Mouse (Mus musculus) c-Kit-positive CD71-negative TER-119-negative erythroid progenitor cells, embryonic 14.5 days (primary cell): ENCODE measurements around the gene Pde3a.

Experiments used
- DNase-seq: peaks from one replicate; pipeline ENCODE4 v3.0.0-alpha.2; 2013; ENCODE audit warnings: low read depth

The Pde3a gene

DNA sequence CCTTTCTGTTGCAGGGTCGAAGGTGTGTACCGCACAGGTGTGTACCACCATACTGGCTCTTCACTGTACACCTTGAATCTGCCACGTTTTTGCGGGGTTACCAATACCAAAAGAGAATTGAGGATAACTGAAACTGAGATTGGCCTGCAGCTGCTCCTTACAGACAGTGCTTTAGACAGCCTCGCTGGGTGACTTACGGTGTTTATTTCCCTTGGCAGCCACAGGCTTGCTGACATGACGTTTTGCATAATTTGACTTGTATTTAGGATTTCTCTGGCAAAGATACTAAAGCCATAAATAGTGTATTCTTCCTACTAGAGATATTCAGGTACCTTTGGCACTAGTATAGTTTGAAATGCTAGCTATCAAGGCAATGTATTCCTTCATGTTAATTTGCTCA, 155.6 kb downstream of the Pde3a start:
- no peak for DNase-seq

GRCm38 (mm10) chr6:141405496-141405895, 156.4 kb downstream of the Pde3a start:
- DNase-seq = no peak

DNA sequence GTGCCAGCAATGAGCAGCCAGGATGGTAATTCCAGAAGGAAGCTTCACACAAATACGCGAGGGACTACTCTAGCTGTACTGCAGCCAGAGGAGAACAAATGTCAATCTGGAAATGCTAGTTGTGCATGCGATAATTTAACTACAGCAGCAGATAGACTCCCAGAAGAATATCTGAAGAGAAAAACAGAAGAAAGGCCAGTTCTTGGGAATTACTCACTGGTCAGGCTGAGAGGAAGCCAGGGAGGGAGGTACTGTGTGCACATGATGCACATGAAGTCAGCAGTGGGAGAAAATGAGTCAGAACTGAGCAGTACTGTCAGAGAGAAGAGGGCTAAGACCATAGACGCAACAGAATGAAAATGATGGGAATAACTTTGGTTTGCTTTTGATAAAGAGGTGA, 159.7 kb downstream of the Pde3a start:
- DNase-seq = no peak

GRCm38 (mm10) chr6:141410836-141411235, 161.8 kb downstream of the Pde3a start:
- DNase-seq = no peak

GRCm38 (mm10) chr6:141425114-141425513, 176.0 kb downstream of the Pde3a start:
- DNase-seq = no peak

DNA sequence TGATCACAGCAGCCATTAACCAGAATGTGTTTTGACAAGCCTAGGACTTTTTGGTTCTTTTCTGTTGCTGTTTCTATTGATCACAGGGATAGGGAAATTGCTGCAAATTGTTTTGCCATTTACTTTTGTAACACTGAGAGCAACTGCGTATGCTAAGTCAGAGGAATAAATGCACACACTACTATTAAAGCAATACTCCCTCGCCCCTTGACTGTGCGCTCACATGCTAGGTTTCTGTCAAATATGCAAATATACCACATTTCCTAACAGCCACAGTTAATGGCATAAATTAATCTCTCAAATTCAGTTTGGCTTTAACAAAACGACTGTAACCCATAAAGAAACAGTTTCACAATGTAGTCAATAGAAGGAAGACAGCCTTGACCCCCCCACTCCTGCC, 179.5 kb downstream of the Pde3a start:
- DNase-seq = no peak

GRCm38 (mm10) chr6:141430134-141430533, 181.1 kb downstream of the Pde3a start:
- DNase-seq = no peak

DNA sequence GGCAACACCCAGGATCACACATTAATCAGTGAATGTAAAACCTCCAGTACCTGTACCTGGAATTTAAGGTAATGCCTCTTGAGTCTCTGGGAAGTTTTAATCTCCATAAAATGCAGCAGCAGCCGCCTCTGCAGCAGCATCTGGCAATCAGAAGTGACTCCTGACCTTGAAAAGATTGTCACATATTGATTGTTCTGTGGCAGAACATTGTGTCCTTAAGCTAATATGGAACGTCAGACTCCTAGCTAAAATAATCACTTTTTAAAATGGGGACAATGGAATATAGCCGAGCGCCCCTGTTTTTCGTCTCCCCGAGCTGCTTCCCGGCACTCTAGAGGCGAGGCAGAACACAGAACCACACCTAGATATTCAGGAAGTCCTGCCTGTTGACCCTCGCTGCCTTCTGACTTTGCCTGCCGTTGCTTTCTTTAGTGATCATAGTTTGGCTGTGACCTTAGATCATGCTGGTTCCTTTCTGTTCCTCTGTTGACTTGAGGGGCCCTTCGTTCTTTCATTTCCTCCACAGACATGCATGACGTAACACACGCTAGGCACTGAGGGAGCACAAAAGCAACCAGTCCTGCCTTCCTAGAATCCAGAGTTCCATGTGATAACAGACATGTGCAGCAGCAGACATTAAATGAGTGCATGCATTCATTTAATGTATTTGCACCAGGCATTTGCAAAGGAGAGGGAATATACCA, 183.4 kb downstream of the Pde3a start:
- no peak for DNase-seq

DNA sequence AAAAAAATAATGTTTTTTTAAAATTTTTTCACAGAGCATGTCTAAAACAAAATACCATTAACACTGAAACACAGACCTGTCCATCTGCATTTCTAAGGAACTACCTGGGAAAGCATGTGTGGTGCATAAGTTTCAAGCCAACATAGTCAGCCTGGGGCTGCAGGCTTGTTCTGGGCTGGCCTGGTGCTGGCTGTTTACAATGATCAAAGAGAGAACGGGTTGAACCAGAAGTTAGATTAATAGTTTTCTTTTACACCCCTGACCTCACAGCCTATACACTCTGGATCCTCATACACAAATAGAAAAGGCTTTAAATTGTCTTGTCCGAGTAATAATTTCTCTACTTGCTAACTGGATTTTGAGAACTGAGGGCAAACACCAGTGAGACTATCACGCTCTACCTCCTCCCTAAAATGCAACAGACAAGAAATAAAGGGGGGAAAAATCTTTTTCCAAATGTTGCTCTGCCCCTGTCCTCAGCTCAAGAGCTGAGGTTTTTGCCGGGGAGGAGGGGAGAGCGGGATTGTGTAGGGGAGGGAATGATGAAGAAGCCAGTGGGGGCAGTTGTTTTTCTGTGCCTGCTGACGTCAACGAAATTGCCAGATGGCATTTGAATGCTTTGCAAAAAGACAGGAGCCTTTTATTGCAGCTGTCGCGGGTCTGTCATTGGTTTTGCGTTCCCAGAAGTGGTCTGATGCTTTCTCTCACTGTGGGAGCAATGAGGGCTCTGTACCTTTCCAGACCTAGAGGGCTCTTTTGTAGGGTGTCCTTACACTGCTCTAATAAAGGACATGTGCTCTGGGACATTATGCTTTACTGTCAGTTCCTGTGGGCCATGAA, 185.1 kb downstream of the Pde3a start:
- DNase-seq = no peak

DNA sequence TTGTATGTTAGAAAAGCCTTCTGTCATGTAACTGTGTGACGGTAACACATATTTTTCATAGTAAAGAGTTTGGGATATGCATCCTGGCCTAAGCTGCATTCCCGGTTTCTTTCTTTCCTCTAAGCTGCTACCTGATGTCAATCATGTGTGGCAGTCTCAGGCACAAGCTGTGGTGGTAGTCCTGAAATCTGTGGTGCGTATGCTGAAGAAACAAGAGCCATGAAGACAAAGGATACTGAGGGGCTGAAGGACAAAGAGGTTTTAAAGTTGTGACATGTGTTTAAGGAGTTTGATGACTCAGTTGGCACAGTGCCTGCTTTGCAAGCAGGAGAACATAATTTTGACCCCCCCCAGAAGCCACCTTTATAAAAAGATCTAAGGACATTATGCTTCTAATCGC, 186.1 kb downstream of the Pde3a start:
- DNase-seq = no peak

GRCm38 (mm10) chr6:141439965-141440364, 190.9 kb downstream of the Pde3a start:
- no peak for DNase-seq

GRCm38 (mm10) chr6:141447547-141447946, 198.5 kb downstream of the Pde3a start:
- DNase-seq = no peak

DNA sequence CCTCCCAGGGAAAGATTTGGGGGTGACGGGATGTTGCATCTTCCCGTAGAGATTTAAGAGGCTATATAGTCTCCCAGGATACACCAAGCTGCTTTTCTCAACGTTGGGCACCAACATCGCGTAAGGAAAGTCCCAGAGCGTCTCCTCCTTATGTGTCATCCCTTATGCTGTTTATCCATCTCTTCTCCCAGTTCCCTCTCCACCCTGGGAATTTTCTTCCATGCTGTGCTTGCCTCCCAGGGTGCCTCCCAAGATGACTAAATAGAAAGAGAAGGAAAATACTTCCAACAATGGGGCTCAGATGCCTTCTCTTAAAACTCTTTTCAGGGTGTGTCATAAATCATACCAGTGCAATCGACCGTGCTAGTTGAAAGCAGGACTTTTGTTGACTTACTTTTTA, 199.8 kb downstream of the Pde3a start:
- DNase-seq = no peak

- DNase-seq = no peak
Measured at GRCm38 (mm10) chr6:141455335-141455734, 206.3 kb downstream of the Pde3a start.

DNA sequence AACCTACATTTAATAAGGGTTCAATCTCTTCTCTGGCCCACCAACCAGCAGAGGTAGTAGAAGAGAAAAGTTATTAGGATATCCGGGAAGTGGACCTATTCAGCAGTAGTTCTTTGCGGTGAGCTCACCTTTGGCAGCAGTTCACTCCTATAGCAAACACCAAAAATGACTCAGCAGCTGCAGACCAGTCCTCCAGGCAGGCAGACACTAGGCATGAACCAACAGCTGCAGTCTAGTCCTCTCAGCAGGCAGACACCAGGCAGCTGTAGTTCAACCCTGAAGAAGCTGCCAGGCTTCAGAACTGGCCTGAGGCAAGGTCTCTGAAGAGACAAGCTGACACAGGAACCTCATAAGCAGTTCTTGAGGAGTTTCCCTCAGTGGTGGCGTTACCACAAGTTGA, 207.5 kb downstream of the Pde3a start:
- DNase-seq = no peak

DNA sequence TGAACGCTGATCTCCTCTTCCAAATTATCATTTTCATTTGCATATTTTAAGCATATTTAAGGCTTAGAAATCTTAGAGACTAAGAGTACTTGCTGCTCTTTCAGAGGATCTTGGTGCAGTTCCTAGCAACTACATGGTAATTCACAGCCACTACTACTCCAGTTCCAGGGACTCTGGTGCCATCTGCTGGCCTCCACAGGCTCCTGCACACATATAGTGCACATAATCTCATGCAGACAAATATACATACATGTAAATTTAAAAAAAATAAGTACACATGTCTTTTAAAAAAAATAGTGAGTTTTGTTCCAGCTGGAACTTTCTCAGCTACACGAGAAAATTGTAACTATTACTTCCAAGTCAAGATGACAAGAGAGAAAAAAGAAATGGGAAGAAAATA, 221.2 kb downstream of the Pde3a start:
- DNase-seq = no peak

- no peak for DNase-seq
Measured at GRCm38 (mm10) chr6:141474223-141474622, 225.2 kb downstream of the Pde3a start.

DNA sequence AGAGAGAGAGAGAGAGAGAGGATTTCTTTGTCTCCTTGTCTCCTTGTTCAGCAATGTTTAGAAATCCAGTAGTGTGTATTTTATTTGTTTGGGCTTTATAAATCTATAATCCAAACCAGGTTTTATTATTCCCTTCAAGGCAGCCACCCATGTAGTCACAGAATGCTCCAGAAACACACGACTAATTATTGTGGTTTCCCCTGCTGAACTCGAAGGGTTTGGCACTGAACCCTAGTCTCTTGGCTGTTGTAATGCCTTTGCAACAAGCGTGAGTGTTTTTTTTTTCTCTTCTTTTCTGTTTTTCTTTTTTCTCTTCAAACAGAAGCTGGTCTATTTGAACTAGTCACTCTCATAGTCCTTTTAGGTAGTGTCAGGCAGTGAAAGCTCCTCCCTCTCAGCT, 225.6 kb downstream of the Pde3a start:
- DNase-seq = no peak

DNA sequence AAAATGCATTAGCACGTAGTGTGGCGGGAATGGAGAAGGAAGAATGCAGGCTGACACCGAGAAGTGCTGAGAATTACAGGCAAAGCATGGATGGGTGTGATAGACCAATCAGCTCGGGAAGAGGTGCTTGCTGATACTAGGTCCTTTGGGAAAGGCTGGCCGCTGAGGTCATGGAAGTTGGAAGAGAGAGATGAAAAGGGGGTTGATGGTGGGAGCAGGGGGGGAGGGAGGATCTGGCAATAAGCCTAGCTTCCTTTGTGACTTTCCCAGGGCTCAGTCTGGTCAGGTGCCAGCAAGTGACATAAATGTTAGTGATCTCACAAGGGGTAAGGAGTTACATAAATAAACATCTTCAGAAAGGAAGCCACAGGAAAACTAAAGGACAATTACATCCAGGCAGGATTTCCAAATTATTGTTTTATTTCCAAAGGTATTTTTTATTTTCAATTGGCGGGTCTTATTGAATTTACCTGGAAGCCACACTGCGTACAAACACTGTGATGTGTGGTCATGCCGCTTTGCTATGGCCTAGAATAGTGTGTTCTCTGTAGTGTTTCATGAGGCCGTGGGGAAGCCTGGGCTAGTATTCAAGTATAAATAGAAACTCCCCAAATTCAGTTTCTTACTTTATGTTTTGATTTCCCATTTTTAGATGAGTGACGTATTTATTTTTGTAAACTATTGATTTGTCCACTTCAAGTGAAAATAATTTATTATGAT, 236.4 kb downstream of the Pde3a start:
- no peak for DNase-seq

- no peak for DNase-seq
Measured at GRCm38 (mm10) chr6:141487266-141487665, 238.2 kb downstream of the Pde3a start.

DNA sequence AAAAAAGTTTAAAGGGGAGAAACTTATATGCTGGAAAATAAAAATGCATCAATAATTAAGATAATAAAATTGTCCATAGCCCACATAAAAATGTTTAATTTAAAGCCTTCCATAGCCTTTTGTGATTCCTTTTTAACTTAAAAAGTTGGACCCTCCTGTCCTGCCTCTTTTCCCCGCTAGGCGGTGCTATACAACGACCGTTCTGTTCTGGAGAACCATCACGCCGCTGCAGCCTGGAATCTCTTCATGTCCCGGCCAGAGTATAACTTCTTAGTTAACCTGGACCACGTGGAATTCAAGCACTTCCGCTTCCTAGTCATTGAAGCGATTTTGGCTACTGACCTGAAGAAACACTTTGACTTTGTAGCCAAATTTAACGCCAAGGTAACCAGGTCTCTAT, 239.6 kb downstream of the Pde3a start:
- DNase-seq = peak; percentile 17

- DNase-seq = no peak
Measured at GRCm38 (mm10) chr6:141494909-141495308, 245.8 kb downstream of the Pde3a start.
